Comparison of ENCODE assay signal across 31 mouse cellular contexts in the genomic region with DNA sequence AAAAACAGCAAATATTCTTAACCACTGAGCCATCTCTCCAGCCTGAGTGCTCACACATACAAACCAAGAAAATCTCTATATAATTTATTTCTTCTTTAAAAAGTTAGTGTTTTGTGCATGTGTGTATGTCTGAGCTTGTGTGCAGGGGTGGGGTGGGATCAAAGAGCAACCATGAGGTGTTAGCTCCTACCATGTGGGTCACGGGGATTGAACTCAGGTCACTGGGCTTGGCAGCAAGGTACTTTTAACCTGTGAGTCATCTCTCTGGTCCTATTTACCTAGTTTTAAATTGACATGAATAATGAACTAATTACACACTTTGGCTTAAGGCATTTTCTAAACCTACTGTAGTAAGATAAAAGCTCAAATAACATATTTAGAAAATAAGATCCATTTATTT.
"Had no signal": no experiment of that assay in that cellular context is flagged by ENCODE, and none has a peak within 500 bp of the region (broad histone marks: within the 10 kb centered on the region; RNA-seq: fewer than 3 reads in every experiment).

No protein-coding gene starts in this region.

- ATAC-seq: liver, embryonic 12.5 days; liver, postnatal 0 days; lung, postnatal 0 days; midbrain, embryonic 13.5 days; midbrain, embryonic 15.5 days; midbrain, embryonic 16.5 days had no signal

- H3K36me3 ChIP-seq: liver, embryonic 15.5 days; lung, embryonic 15.5 days; midbrain, embryonic 12.5 days; midbrain, embryonic 15.5 days; neural tube, embryonic 12.5 days had no signal

- H3K4me3 ChIP-seq: limb, embryonic 10.5 days; limb, embryonic 12.5 days; limb, embryonic 13.5 days; limb, embryonic 15.5 days; liver, embryonic 12.5 days; liver, embryonic 13.5 days; liver, embryonic 15.5 days; lung, embryonic 15.5 days; megakaryocyte, embryonic 14.5 days; midbrain, embryonic 10.5 days; midbrain, embryonic 12.5 days; midbrain, embryonic 13.5 days; midbrain, embryonic 15.5 days; myocyte; neural tube, embryonic 12.5 days had no signal

- DNase-seq: left cerebral cortex, postnatal 4 days; liver; liver, embryonic 13.5 days; liver, postnatal 0 days; lung, adult 18-20 months; lung, adult 2 months; lung, embryonic 14.5 days; lung, postnatal 10 days; lung, postnatal 14 days; lung, postnatal 36 days; lung, postnatal 4 days; midbrain, embryonic 14.5 days had no signal

- H3K9ac ChIP-seq: limb, embryonic 12.5 days; limb, embryonic 13.5 days; limb, embryonic 15.5 days; liver, embryonic 12.5 days; liver, embryonic 13.5 days; liver, embryonic 14.5 days; liver, embryonic 15.5 days; liver, postnatal 0 days; lung, embryonic 14.5 days; lung, embryonic 15.5 days; midbrain, embryonic 12.5 days; midbrain, embryonic 13.5 days; midbrain, embryonic 15.5 days; neural tube, embryonic 12.5 days had no signal

- H3K4me1 ChIP-seq: limb, embryonic 10.5 days; limb, embryonic 12.5 days; limb, embryonic 13.5 days; limb, embryonic 15.5 days; liver, embryonic 12.5 days; liver, embryonic 13.5 days; liver, embryonic 15.5 days; lung, embryonic 15.5 days; midbrain, embryonic 10.5 days; midbrain, embryonic 12.5 days; midbrain, embryonic 13.5 days; midbrain, embryonic 15.5 days; neural tube, embryonic 12.5 days had no signal

- H3K27ac ChIP-seq: limb, embryonic 10.5 days; limb, embryonic 12.5 days; limb, embryonic 13.5 days; limb, embryonic 15.5 days; liver, embryonic 12.5 days; liver, embryonic 13.5 days; liver, embryonic 14.5 days; liver, embryonic 15.5 days; lung, embryonic 15.5 days; macrophage; midbrain, embryonic 10.5 days; midbrain, embryonic 12.5 days; midbrain, embryonic 13.5 days; midbrain, embryonic 15.5 days; neural tube, embryonic 12.5 days had no signal

- H3K4me2 ChIP-seq: limb, embryonic 12.5 days; limb, embryonic 13.5 days; limb, embryonic 15.5 days; liver, embryonic 12.5 days; liver, embryonic 13.5 days; liver, embryonic 15.5 days; lung, embryonic 14.5 days; lung, embryonic 15.5 days; midbrain, embryonic 11.5 days; midbrain, embryonic 12.5 days; midbrain, embryonic 13.5 days; midbrain, embryonic 15.5 days; neural tube, embryonic 12.5 days had no signal

- H3K9me3 ChIP-seq: limb, embryonic 10.5 days; limb, embryonic 12.5 days; limb, embryonic 13.5 days; limb, embryonic 15.5 days; liver, embryonic 12.5 days; liver, embryonic 13.5 days; liver, embryonic 15.5 days; lung, embryonic 15.5 days; megakaryocyte, embryonic 14.5 days; midbrain, embryonic 10.5 days; midbrain, embryonic 12.5 days; midbrain, embryonic 13.5 days; midbrain, embryonic 15.5 days; neural tube, embryonic 12.5 days had no signal

- H3K27me3 ChIP-seq: limb, embryonic 12.5 days; limb, embryonic 13.5 days; limb, embryonic 15.5 days; liver, embryonic 12.5 days; liver, embryonic 13.5 days; liver, embryonic 15.5 days; lung, embryonic 15.5 days; megakaryocyte, embryonic 14.5 days; midbrain, embryonic 12.5 days; midbrain, embryonic 13.5 days; midbrain, embryonic 15.5 days; neural tube, embryonic 12.5 days had no signal
